Mouse (Mus musculus): Measurements from ENCODE around the gene Crim1.
"Not testable (repeated sequence)": the region's sequence is repeated elsewhere in the genome, so short reads cannot be mapped to it uniquely, and the experiment has no call there.

Gene Crim1

GRCm38 (mm10) chr17:78253587-78253986 lies 53.5 kb downstream of the Crim1 start:
- not testable (repeated sequence) for DNase-seq

GRCm38 (mm10) chr17:78254256-78254655 lies 54.2 kb downstream of the Crim1 start:
- no peak for DNase-seq

GRCm38 (mm10) chr17:78255711-78256110 lies 55.7 kb downstream of the Crim1 start:
- no peak for DNase-seq

GRCm38 (mm10) chr17:78256534-78256933 lies 56.5 kb downstream of the Crim1 start:
- no peak for DNase-seq

GRCm38 (mm10) chr17:78261684-78262083 lies 61.6 kb downstream of the Crim1 start:
- DNase-seq: no peak

GRCm38 (mm10) chr17:78264116-78264515 lies 64.1 kb downstream of the Crim1 start:
- DNase-seq: no peak

- no peak for DNase-seq
These were observed 65.1 kb downstream of the Crim1 start for GRCm38 (mm10) chr17:78265135-78265534.

GRCm38 (mm10) chr17:78266271-78266670 lies 66.2 kb downstream of the Crim1 start:
- no peak for DNase-seq

- no peak for DNase-seq
These were observed 68.5 kb downstream of the Crim1 start for GRCm38 (mm10) chr17:78268591-78268990.

- no peak for DNase-seq
These were observed 69.3 kb downstream of the Crim1 start for GRCm38 (mm10) chr17:78269311-78269710.

GRCm38 (mm10) chr17:78270019-78270418 lies 70.0 kb downstream of the Crim1 start:
- DNase-seq: no peak

GRCm38 (mm10) chr17:78271731-78272130 lies 71.7 kb downstream of the Crim1 start:
- DNase-seq: peak; percentile 21

- no peak for DNase-seq
These were observed 72.1 kb downstream of the Crim1 start for GRCm38 (mm10) chr17:78272142-78272541.

GRCm38 (mm10) chr17:78272713-78273483 lies 72.8 kb downstream of the Crim1 start:
- no peak for DNase-seq

- DNase-seq: no peak
These were observed 73.8 kb downstream of the Crim1 start for GRCm38 (mm10) chr17:78273875-78274274.

- no peak for DNase-seq
These were observed 74.8 kb downstream of the Crim1 start for GRCm38 (mm10) chr17:78274609-78275506.

GRCm38 (mm10) chr17:78275507-78275813 lies 75.4 kb downstream of the Crim1 start:
- DNase-seq: no peak

- DNase-seq: no peak
These were observed 79.1 kb downstream of the Crim1 start for GRCm38 (mm10) chr17:78279191-78279590.

GRCm38 (mm10) chr17:78280991-78281712 lies 81.1 kb downstream of the Crim1 start:
- no peak for DNase-seq

GRCm38 (mm10) chr17:78283271-78283992 lies 83.4 kb downstream of the Crim1 start:
- peak; percentile 5 for DNase-seq

- DNase-seq: no peak
These were observed 86.0 kb downstream of the Crim1 start for GRCm38 (mm10) chr17:78286021-78286420.

GRCm38 (mm10) chr17:78287391-78287790 lies 87.3 kb downstream of the Crim1 start:
- DNase-seq: no peak

All from thymus, postnatal 25 days (tissue).